Comparison of ENCODE assay signal across 17 mouse cellular contexts in the genomic region with DNA sequence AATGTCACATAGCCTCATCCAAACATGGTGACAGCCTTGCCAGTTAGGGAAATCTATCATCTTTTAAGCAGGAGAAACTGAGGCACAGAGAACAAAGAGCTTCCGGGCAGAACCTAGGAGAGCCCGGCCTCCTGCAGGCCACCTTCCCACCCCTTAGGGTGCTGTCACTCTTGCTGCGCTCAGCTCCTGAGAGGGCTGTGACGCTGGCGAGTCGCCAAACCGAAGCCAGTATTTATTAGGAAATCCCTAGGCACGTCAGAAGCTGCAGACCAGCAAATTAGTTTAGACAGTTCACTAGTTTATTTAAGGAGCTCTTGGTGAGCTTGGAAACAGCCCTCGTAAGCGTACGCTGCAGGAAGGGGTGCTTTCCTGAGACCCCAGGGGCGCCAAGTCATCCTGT.
DNase-seq lines count a peak whose midpoint lies in the region; ATAC-seq and TF ChIP-seq lines count a peak whose summit lies in the region.
"Had no signal": no experiment of that assay in that cellular context is flagged by ENCODE, and none has a peak within 500 bp of the region (broad histone marks: within the 10 kb centered on the region; RNA-seq: fewer than 3 reads in every experiment).

No protein-coding gene starts in this region.

- TF ChIP-seq EP300 in liver, postnatal 0 days (IDR thresholded peaks at IDR 0.05; ENCODE audit: low read depth): no peak

- DNase-seq in forebrain, embryonic 14.5 days (ENCODE audit: low spot score): no peak
- DNase-seq in forebrain, embryonic 10.5 days (ENCODE audit: extremely low spot score, low spot score): no peak
- peak; percentile 36 for DNase-seq in liver, postnatal 0 days
- no peak for DNase-seq in liver
- DNase-seq in right cerebral cortex, postnatal 4 days: peak; percentile 53
- no peak for DNase-seq in right cerebral cortex, adult 2 months (ENCODE audit: low spot score in 2 of 2)
- no peak for DNase-seq in spleen, postnatal 36 days (ENCODE audit: low spot score in 2 of 2)
- DNase-seq: B cell, adult 2 months; cerebellum, adult 8-10 months; thymus, adult 18-20 months had no signal

- H3K4me3 ChIP-seq in forebrain, embryonic 14.5 days (ENCODE audit: low read depth, low read length): no peak overlapping the region
- no peak overlapping the region for H3K4me3 ChIP-seq in forebrain, embryonic 10.5 days
- H3K4me3 ChIP-seq in liver, postnatal 0 days (ENCODE audit: low read depth, low read length): no peak overlapping the region
- H3K4me3 ChIP-seq: embryonic facial prominence, embryonic 15.5 days; forebrain, embryonic 13.5 days; limb, embryonic 13.5 days; midbrain, embryonic 10.5 days; neural tube, embryonic 12.5 days had no signal

- no peak overlapping the region for H3K27ac ChIP-seq in forebrain, embryonic 14.5 days (ENCODE audit: low read depth, low read length)
- H3K27ac ChIP-seq in forebrain, embryonic 10.5 days: no peak overlapping the region
- H3K27ac ChIP-seq in liver, postnatal 0 days (ENCODE audit: low read depth): no peak overlapping the region
- H3K27ac ChIP-seq: embryonic facial prominence, embryonic 15.5 days; forebrain, embryonic 13.5 days; limb, embryonic 13.5 days; midbrain, embryonic 10.5 days; neural tube, embryonic 12.5 days had no signal

- 44% methylated on average over 12 of the region's 12 CpGs for WGBS in forebrain, embryonic 14.5 days
- 74% methylated on average over 12 of the region's 12 CpGs for WGBS in forebrain, embryonic 10.5 days
- WGBS in liver, postnatal 0 days (ENCODE audit: insufficient replicate concordance): 67% methylated on average over 12 of the region's 12 CpGs

- H3K36me3 ChIP-seq in forebrain, embryonic 14.5 days (ENCODE audit: control insufficient read depth, insufficient read depth, low read length): no peaks in the 10 kb centered on the region
- no peaks in the 10 kb centered on the region for H3K36me3 ChIP-seq in forebrain, embryonic 10.5 days (replicated peaks)
- H3K36me3 ChIP-seq in liver, postnatal 0 days (replicated peaks; ENCODE audit: insufficient read depth, low read length): no peaks in the 10 kb centered on the region
- H3K36me3 ChIP-seq: embryonic facial prominence, embryonic 15.5 days; limb, embryonic 13.5 days; midbrain, embryonic 10.5 days; neural tube, embryonic 12.5 days had no signal

- ATAC-seq in forebrain, embryonic 14.5 days: 0 out of 2 replicates have a peak, but pooled peaks have one; percentile 45
- no peak for ATAC-seq in liver, postnatal 0 days
- 0 out of 2 replicates have a peak, but pooled peaks have one; percentile 13 for ATAC-seq in megakaryocyte progenitor cell, adult 5-6 weeks (replicated peaks; ENCODE audit: poor library complexity)
- ATAC-seq: forebrain, embryonic 13.5 days; intestine, postnatal 0 days had no signal

- no peaks in the 10 kb centered on the region for H3K27me3 ChIP-seq in forebrain, embryonic 14.5 days (replicated peaks; ENCODE audit: control insufficient read depth, insufficient read depth, low read length)
- H3K27me3 ChIP-seq in forebrain, embryonic 10.5 days (ENCODE audit: poor library complexity, severe bottlenecking): peaks cover 89% of the 10 kb centered on the region
- no peaks in the 10 kb centered on the region; the same call in 1 of the 2 replicates for H3K27me3 ChIP-seq in liver, postnatal 0 days (ENCODE audit: insufficient read depth, low read length)
- H3K27me3 ChIP-seq: forebrain, embryonic 13.5 days had no signal

- TF ChIP-seq CTCF in liver, postnatal 0 days (IDR thresholded peaks at IDR 0.05; ENCODE audit: low read depth): no peak

- no peak overlapping the region for H3K4me2 ChIP-seq in forebrain, embryonic 14.5 days (ENCODE audit: low read length)
- no peak overlapping the region for H3K4me2 ChIP-seq in liver, postnatal 0 days (ENCODE audit: low read depth, low read length)
- H3K4me2 ChIP-seq: embryonic facial prominence, embryonic 15.5 days; forebrain, embryonic 13.5 days; limb, embryonic 13.5 days; neural tube, embryonic 12.5 days had no signal

- H3K9me3 ChIP-seq in forebrain, embryonic 14.5 days (replicated peaks; ENCODE audit: control insufficient read depth, low read length): no peaks in the 10 kb centered on the region
- H3K9me3 ChIP-seq in forebrain, embryonic 10.5 days: no peaks in the 10 kb centered on the region
- no peaks in the 10 kb centered on the region for H3K9me3 ChIP-seq in liver, postnatal 0 days (ENCODE audit: low read length)
- H3K9me3 ChIP-seq: embryonic facial prominence, embryonic 15.5 days; forebrain, embryonic 13.5 days; limb, embryonic 13.5 days; midbrain, embryonic 10.5 days; neural tube, embryonic 12.5 days had no signal

- no peak overlapping the region for H3K9ac ChIP-seq in forebrain, embryonic 14.5 days (ENCODE audit: low read length)
- no peak overlapping the region for H3K9ac ChIP-seq in liver, postnatal 0 days (replicated peaks)
- H3K9ac ChIP-seq: embryonic facial prominence, embryonic 15.5 days; forebrain, embryonic 13.5 days; limb, embryonic 13.5 days; neural tube, embryonic 12.5 days had no signal

- H3K4me1 ChIP-seq in forebrain, embryonic 14.5 days (ENCODE audit: control insufficient read depth, insufficient read depth, low read length): peaks cover 13% of the 10 kb centered on the region
- H3K4me1 ChIP-seq in forebrain, embryonic 10.5 days: peaks cover 26% of the 10 kb centered on the region
- H3K4me1 ChIP-seq in liver, postnatal 0 days (ENCODE audit: insufficient read depth): no peaks in the 10 kb centered on the region

Comparison
In these comparisons a context has a peak if more than half of its experiments do, and no peak if none do; other contexts are left out.
1. DNase-seq: peak in liver, postnatal 0 days (single experiment) and right cerebral cortex, postnatal 4 days (single experiment); none in forebrain, embryonic 14.5 days (single experiment), forebrain, embryonic 10.5 days (single experiment), liver (single experiment), right cerebral cortex, adult 2 months (0 of 2) and spleen, postnatal 36 days (0 of 2).